In the genomic region with DNA sequence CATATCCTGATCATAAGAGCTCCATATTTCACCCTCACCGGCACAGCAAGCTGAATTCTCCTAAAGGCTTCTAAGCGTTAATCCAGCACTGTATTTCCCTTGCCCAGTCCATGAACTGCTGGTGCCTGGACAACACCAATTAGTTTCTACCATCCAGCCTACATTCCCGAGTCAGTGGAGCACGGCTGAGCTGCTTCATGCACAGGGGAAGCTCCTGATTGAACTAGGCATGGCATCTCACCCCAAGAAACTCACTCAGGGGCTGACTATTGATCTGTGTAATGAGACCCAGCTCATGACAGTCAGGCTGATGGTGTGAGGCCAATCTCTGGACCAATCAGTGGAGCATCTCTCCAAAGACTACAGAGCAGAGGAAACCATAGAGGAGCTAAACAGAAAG, we compare ENCODE assay signal across 18 mouse cellular contexts.
"Had no signal": no experiment of that assay in that cellular context is flagged by ENCODE, and none has a peak within 500 bp of the region (broad histone marks: within the 10 kb centered on the region; RNA-seq: fewer than 3 reads in every experiment).

No protein-coding gene starts in this region.

- H3K9ac ChIP-seq: liver, embryonic 13.5 days; midbrain, embryonic 12.5 days; midbrain, embryonic 15.5 days; neural tube, embryonic 12.5 days; neural tube, embryonic 15.5 days had no signal

- H3K27me3 ChIP-seq: liver, embryonic 13.5 days; midbrain, embryonic 12.5 days; midbrain, embryonic 15.5 days; neural tube, embryonic 12.5 days; neural tube, embryonic 15.5 days had no signal

- ATAC-seq: hindbrain, postnatal 0 days; inflammation-experienced regulatory T-cells, adult 6 months; intestine, embryonic 16.5 days; midbrain, embryonic 15.5 days had no signal

- H3K4me1 ChIP-seq: liver, embryonic 13.5 days; midbrain, embryonic 15.5 days; neural tube, embryonic 12.5 days; neural tube, embryonic 15.5 days had no signal

- DNase-seq: kidney, adult 9 months; layer of hippocampus, adult 9-11 months; liver, embryonic 13.5 days; lung, adult 2 months; lung, postnatal 14 days; lung, postnatal 4 days; right cerebral cortex, postnatal 14 days; right cerebral cortex, postnatal 4 days; thymus, postnatal 25 days had no signal

- H3K4me3 ChIP-seq: layer of hippocampus, adult 2 months; liver, embryonic 13.5 days; midbrain, embryonic 12.5 days; midbrain, embryonic 15.5 days; neural tube, embryonic 12.5 days; neural tube, embryonic 15.5 days had no signal

- H3K4me2 ChIP-seq: liver, embryonic 13.5 days; midbrain, embryonic 12.5 days; midbrain, embryonic 15.5 days; neural tube, embryonic 12.5 days; neural tube, embryonic 15.5 days had no signal

- H3K27ac ChIP-seq: hindbrain, postnatal 0 days; layer of hippocampus, adult 2 months; liver, embryonic 13.5 days; midbrain, embryonic 12.5 days; midbrain, embryonic 15.5 days; neural tube, embryonic 12.5 days; neural tube, embryonic 15.5 days; stomach, postnatal 0 days had no signal

- H3K36me3 ChIP-seq: liver, embryonic 13.5 days; midbrain, embryonic 12.5 days; midbrain, embryonic 15.5 days; neural tube, embryonic 12.5 days; neural tube, embryonic 15.5 days had no signal

- H3K9me3 ChIP-seq: liver, embryonic 13.5 days; midbrain, embryonic 12.5 days; midbrain, embryonic 15.5 days; neural tube, embryonic 12.5 days; neural tube, embryonic 15.5 days had no signal
